Mouse (Mus musculus): ENCODE data around the gene Cacybp.

Cacybp gene

GRCm38 (mm10) chr1:160214171-160214570, 1.5 kb upstream of the Cacybp start:
- no peak for DNase-seq (ENCODE audit: low read depth)

- DNase-seq (ENCODE audit: low read depth) = peak; percentile 56
Measured at GRCm38 (mm10) chr1:160212123-160212691, 468 bp downstream of the Cacybp start.

DNA sequence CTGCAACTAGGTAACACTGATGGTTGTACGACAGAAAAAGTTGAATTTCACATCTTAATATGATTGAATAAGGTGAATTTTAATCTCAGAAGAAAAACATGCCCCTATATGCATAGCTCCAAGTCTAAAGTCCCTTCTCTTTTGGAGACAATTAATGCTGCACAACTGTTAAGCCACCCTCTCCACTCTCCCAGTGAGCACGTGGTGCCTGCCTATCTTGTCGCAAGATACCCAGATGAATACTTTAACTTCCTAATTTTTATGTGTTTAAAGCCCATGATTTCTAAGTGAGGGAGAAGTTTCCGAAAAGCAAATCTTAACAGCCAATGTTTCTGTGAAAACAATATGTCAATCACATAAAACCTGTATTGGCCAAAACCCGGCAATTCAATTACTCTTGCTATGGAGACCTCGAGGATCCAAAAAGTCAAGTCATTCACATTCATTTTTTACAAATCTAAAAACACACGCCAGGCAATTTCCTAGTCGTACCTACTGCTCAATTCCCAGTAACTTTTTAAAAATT, 1.0 kb downstream of the Cacybp start:
- DNase-seq (ENCODE audit: low read depth) = no peak

GRCm38 (mm10) chr1:160210566-160210965, 2.1 kb downstream of the Cacybp start:
- DNase-seq (ENCODE audit: low read depth) = no peak

DNA sequence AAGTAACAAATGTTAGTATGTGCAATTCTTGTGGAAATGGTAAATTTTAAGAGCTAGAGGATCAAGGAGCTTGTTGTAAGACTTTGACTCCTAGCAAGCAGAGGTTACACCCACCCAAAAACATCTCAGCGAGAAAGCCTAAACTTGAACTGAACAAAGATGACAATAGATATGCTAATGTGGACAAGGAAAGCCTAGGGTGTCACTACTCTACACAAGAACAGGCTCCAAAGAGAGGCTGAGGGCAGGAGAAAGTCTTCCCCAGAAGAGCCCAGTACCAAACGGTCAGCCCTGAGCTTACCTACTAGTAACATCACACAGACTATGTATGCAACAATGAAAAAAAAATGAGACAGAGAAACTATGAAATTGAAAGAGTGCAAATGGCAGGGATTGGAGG, 2.8 kb downstream of the Cacybp start:
- no peak for DNase-seq (ENCODE audit: low read depth)

DNA sequence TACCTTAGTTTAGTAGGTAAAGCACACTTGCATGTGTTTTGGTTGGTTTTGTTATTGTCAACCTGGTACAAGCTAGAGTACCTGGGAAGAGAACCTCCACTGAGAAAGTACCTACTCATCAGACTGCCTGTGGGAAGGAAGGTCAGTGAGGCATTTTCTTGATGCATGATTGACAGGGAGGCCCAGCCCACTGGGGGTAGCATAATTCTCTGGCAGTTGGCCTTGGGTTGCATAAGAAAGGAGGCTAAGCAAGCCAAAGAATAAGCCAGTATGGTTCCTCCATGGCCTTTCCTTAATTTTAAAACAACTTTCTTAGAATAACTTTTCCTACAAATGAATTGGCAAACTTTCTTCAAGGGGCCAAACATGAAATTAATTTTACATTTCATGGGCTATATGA, 7.2 kb downstream of the Cacybp start:
- DNase-seq (ENCODE audit: low read depth) = no peak

GRCm38 (mm10) chr1:160195337-160195663, 17.4 kb downstream of the Cacybp start:
- DNase-seq (ENCODE audit: low read depth) = no peak

GRCm38 (mm10) chr1:160194529-160195336, 17.9 kb downstream of the Cacybp start, which contains the start of gene Mrps14:
Mrps14 (plus strand) TSS chr1:160195215.
- DNase-seq (ENCODE audit: low read depth) = peak; percentile 100

- peak; percentile 36 for DNase-seq (ENCODE audit: low read depth)
Measured at GRCm38 (mm10) chr1:160184506-160184905, 28.2 kb downstream of the Cacybp start.

- no peak for DNase-seq (ENCODE audit: low read depth)
Measured at GRCm38 (mm10) chr1:160181216-160181615, 31.5 kb downstream of the Cacybp start.

DNA sequence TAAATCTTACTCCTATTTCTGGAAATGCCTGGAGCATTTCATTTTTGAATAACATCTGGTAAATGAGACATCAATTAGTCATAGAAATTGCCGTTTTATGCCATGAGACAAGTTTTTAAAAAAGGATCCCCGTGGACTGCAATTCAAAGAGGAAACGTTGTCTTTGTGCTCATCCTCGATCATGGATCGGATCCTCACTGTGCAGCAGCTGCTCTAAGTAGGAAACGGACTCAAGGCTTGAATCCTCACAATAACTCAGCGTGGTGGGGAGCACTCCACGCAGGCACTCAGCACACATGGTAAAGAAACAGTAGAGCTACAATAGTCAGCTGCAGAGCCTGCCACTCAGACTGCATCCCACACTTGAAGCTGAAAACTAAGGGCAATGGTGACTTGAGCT, 35.8 kb downstream of the Cacybp start:
- DNase-seq (ENCODE audit: low read depth) = no peak

DNA sequence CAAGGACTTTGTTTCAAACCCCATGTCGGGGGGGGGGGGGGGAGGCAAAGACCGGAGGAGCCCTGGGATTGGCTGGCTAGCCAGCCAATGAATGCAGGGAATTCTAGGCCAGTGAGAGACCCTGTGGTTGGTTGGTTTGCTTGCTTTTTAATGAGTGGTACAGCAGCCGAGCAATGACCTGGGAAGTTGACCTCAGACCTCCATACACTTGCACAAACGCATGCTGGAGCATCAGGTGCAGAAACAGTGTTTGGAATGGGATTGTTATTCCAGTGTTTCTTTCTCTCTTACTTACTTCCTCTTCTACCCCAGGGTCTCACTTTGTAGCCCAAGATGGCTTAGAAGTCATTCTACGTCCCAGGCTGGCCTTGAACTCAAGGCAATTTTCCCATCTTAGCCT, 46.1 kb downstream of the Cacybp start:
- no peak for DNase-seq (ENCODE audit: low read depth)

- DNase-seq (ENCODE audit: low read depth) = no peak
Measured at GRCm38 (mm10) chr1:160158190-160158589, 54.5 kb downstream of the Cacybp start.

- DNase-seq (ENCODE audit: low read depth) = no peak
Measured at GRCm38 (mm10) chr1:160153480-160153879, 59.2 kb downstream of the Cacybp start, which contains the start of gene Tnn. Tnn (minus strand) TSS chr1:160153580.
